Mouse (Mus musculus) heart, postnatal 0 days (tissue): ENCODE measurements around the gene Ctdnep1.

Source experiments
- CTCF ChIP-seq: IDR thresholded peaks from 2 replicates; pipeline ENCODE4 v1.5.1; 2016; ENCODE audit warnings: antibody characterized with exemption, control low read depth, low read depth
- EP300 ChIP-seq: IDR thresholded peaks from 2 replicates; pipeline ENCODE4 v1.6.1; 2016; ENCODE audit warnings: antibody characterized with exemption, low read depth

DNA sequence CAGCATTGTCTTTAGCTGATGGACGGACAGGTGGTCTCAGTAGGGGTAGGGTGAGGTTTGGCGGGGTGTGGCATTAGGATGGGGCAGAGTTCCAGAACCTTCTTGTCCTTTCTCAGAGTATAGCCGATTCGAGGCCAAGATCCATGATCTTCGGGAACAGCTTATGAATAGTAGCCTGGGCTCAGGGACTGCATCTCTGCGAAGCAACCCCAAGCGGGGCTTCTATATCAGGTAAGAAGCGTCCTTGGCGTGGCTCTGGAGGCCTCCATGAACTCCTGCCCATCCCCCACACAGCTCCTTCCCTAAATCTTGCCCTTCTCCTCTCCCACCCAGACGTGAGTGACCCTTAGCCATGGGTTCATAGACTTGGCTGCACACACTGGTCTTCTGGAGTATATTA is 58.7 kb downstream of the Ctdnep1 start:
- no peak for TF ChIP-seq EP300
- TF ChIP-seq CTCF, result no peak
